In the genomic region with DNA sequence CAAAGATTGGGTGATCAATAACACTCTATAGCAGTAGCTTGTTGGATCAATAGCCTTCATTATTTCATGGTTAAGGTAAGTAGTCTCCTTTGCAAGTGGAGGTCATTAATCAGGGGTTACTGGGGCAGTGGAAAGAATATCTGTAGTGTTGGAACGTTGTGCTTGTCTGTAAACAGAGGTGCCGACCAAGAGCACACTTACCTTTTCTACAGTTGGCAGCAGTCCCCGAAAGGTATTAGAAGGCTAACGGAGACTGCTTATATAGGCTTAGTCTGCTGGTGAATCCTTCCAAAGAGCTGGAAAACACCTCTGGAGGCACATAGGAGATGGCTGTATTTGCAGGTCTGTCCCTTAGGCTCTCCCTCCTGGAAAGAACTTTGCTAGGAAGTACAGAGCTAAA, we compare ENCODE assay signal across 20 mouse cellular contexts.
"Had no signal": no experiment of that assay in that cellular context is flagged by ENCODE, and none has a peak within 500 bp of the region (broad histone marks: within the 10 kb centered on the region; RNA-seq: fewer than 3 reads in every experiment).

No protein-coding gene starts in this region.

- H3K4me3 ChIP-seq: limb, embryonic 12.5 days; limb, embryonic 15.5 days; midbrain, embryonic 10.5 days; midbrain, embryonic 13.5 days; myocyte; neural tube, embryonic 13.5 days had no signal

- H3K27me3 ChIP-seq: limb, embryonic 12.5 days; limb, embryonic 15.5 days; megakaryocyte, embryonic 14.5 days; midbrain, embryonic 13.5 days; neural tube, embryonic 13.5 days had no signal

- H3K27ac ChIP-seq: limb, embryonic 12.5 days; limb, embryonic 15.5 days; liver, embryonic 14.5 days; midbrain, embryonic 10.5 days; midbrain, embryonic 13.5 days; neural tube, embryonic 13.5 days had no signal

- DNase-seq: kidney, adult 18-20 months; kidney, adult 9 months; kidney, postnatal 14 days; kidney, postnatal 4 days; left cerebral cortex, postnatal 4 days; retina, postnatal 1 day; thymus, adult 2 months; thymus, postnatal 14 days; thymus, postnatal 4 days had no signal

- ATAC-seq: inflammation-experienced regulatory T-cells, adult 6 months; intestine, embryonic 16.5 days; midbrain, embryonic 13.5 days; midbrain, embryonic 16.5 days had no signal

- H3K9ac ChIP-seq: limb, embryonic 12.5 days; limb, embryonic 15.5 days; liver, embryonic 14.5 days; midbrain, embryonic 13.5 days; neural tube, embryonic 13.5 days had no signal

- H3K9me3 ChIP-seq: limb, embryonic 12.5 days; limb, embryonic 15.5 days; megakaryocyte, embryonic 14.5 days; midbrain, embryonic 10.5 days; midbrain, embryonic 13.5 days; neural tube, embryonic 13.5 days had no signal

- H3K4me2 ChIP-seq: limb, embryonic 12.5 days; limb, embryonic 15.5 days; midbrain, embryonic 13.5 days; neural tube, embryonic 13.5 days had no signal
